Mouse (Mus musculus) effector memory CD4-positive, alpha-beta T cell, adult 7 months (primary cell): ENCODE results near the gene Asb8. TPM values are rescaled to one million over a fixed set of nuclear protein-coding genes. Genes with fewer than 3 reads are reported as not detected.

Experiments
- polyA plus RNA-seq: library from polyadenylated mRNA; unstranded; fragments of 100-300 nt; shearing (Covaris generic); gene quantifications from one replicate; pipeline ENCODE4 v1.2.1, GENCODE M21; 2017

Asb8 gene
- polyA plus RNA-seq, result 14.8 TPM

GRCm38 (mm10) chr15:98165525-98165924, at the start of gene Asb8:
TSS of gene Asb8 (minus strand) at chr15:98165625.

GRCm38 (mm10) chr15:98195442-98195841, 30.0 kb upstream of the Asb8 start, which contains the start of gene Olfr288:
TSS of gene Olfr288 (minus strand) at chr15:98195542.

GRCm38 (mm10) chr15:98166963-98167644, 1.7 kb upstream of the Asb8 start, which contains the start of gene Ccdc184:
TSS of gene Ccdc184 (plus strand) at chr15:98167158.

GRCm38 (mm10) chr15:98093121-98094011, 72.1 kb downstream of the Asb8 start, which contains the start of gene Senp1:
TSS of gene Senp1 (minus strand) at chr15:98093744.

GRCm38 (mm10) chr15:98092372-98093120, 72.9 kb downstream of the Asb8 start, which contains the start of gene Pfkm:
TSS of gene Pfkm (plus strand) at chr15:98092589.

Other genes starting within 250 kb of the Asb8 start
- 11.9 TPM for gene Tmem106c, start 201.4 kb downstream of the Asb8 start, polyA plus RNA-seq
- gene Col2a1, start 160.9 kb downstream of the Asb8 start, polyA plus RNA-seq, result 0.29 TPM
- 5.5 TPM for gene Pfkm, start 73.0 kb downstream of the Asb8 start, polyA plus RNA-seq
- 37.6 TPM for gene Senp1, start 71.9 kb downstream of the Asb8 start, polyA plus RNA-seq
- not detected for gene Ccdc184, start 1.5 kb upstream of the Asb8 start, polyA plus RNA-seq
- not detected for gene Olfr288, start 29.9 kb upstream of the Asb8 start, polyA plus RNA-seq
- gene Gm44579, start 55.4 kb upstream of the Asb8 start, polyA plus RNA-seq, result 0.33 TPM
- gene Olfr287, start 55.4 kb upstream of the Asb8 start, polyA plus RNA-seq, result not detected
- gene Olfr286, start 68.8 kb upstream of the Asb8 start, polyA plus RNA-seq, result 0.38 TPM
- not detected for gene H1fnt, start 91.7 kb upstream of the Asb8 start, polyA plus RNA-seq
- gene Zfp641, start 130.5 kb upstream of the Asb8 start, polyA plus RNA-seq, result not detected
- 0.10 TPM for gene Olfr285, start 151.7 kb upstream of the Asb8 start, polyA plus RNA-seq
- gene Olfr284, start 175.4 kb upstream of the Asb8 start, polyA plus RNA-seq, result not detected
- not detected for gene Olfr283, start 215.3 kb upstream of the Asb8 start, polyA plus RNA-seq